Mouse (Mus musculus) ovary, adult 2 months (tissue): ENCODE results near the gene Dhodh. TPM values are rescaled to one million over a fixed set of nuclear protein-coding genes. Genes with fewer than 3 reads are reported as not detected.

Experiments used
- polyA plus RNA-seq: library from polyadenylated mRNA; depleted of rRNA; stranded (reverse); fragments of >200 nt; gene quantifications from 2 replicates; pipeline ENCODE4 v1.2.3, GENCODE M21; 2012; rRNA removed

Dhodh gene
- 34.4 and 39.5 TPM in 2 replicates for polyA plus RNA-seq

GRCm38 (mm10) chr8:109608271-109609152, at the start of gene Dhodh:
Gene Dhodh, minus strand, starts transcription at chr8:109608673.

GRCm38 (mm10) chr8:109614243-109615210, 6.1 kb upstream of the Dhodh start, which contains the start of gene Pkd1l3:
Gene Pkd1l3, plus strand, starts transcription at chr8:109614517.

GRCm38 (mm10) chr8:109578900-109579301, 29.6 kb downstream of the Dhodh start, which contains the start of gene Hp:
Gene Hp, minus strand, starts transcription at chr8:109579172.

GRCm38 (mm10) chr8:109565498-109566333, 42.8 kb downstream of the Dhodh start, which contains the start of the genes Dhx38 and Txnl4b:
Gene Dhx38, minus strand, starts transcription at chr8:109565861.
Gene Txnl4b, plus strand, starts transcription at chr8:109565892.

Other genes starting within 250 kb of the Dhodh start
- gene Pmfbp1, start 114.6 kb downstream of the Dhodh start, polyA plus RNA-seq = 0.03 TPM in 1 of 2 replicates, not detected in the other
- gene Dhx38, start 42.8 kb downstream of the Dhodh start, polyA plus RNA-seq = 22.5 and 22.6 TPM in 2 replicates
- 3.8 and 5.0 TPM in 2 replicates for gene Txnl4b, start 42.8 kb downstream of the Dhodh start, polyA plus RNA-seq
- 153 and 154 TPM in 2 replicates for gene Hp, start 29.5 kb downstream of the Dhodh start, polyA plus RNA-seq
- 0.07 and 0.18 TPM in 2 replicates for gene Pkd1l3, start 5.8 kb upstream of the Dhodh start, polyA plus RNA-seq
- gene Ist1, start 84.6 kb upstream of the Dhodh start, polyA plus RNA-seq = 30.8 and 35.9 TPM in 2 replicates
- 13.0 and 13.5 TPM in 2 replicates for gene Zfp821, start 96.9 kb upstream of the Dhodh start, polyA plus RNA-seq
- gene Atxn1l, start 129.1 kb upstream of the Dhodh start, polyA plus RNA-seq = 26.1 and 30.1 TPM in 2 replicates
- 23.4 and 34.1 TPM in 2 replicates for gene Ap1g1, start 169.9 kb upstream of the Dhodh start, polyA plus RNA-seq